ENCODE assay signal across 32 mouse cellular contexts in the genomic region with DNA sequence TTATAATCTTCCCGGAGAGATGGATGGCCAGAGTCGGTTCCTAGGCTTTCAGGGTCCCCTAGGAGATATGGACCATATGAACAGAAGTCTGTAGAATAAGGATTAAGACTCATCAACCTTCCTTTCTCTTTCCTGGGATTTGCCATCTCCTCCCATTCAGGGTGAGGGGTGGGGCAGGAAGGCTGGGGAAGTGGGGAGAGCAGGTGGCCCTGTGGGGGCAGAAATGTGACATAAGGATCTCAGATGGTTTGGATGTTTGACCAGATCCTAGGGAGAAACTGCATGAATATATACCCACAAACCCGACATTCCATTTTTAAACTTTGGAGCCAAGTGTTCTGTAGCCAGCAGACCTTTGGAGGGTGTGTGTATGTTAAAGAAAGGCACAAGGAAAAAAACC. TPM values are rescaled to one million over a fixed set of nuclear protein-coding genes. Genes with fewer than 3 reads are reported as not detected.
A peak's percentile ranks its signal among the peaks of the same experiment; 100 is the strongest.
DNase-seq lines count a peak whose midpoint lies in the region; ATAC-seq and TF ChIP-seq lines count a peak whose summit lies in the region.
"Had no signal": no experiment of that assay in that cellular context is flagged by ENCODE, and none has a peak within 500 bp of the region (broad histone marks: within the 10 kb centered on the region; RNA-seq: fewer than 3 reads in every experiment).

No protein-coding gene starts in this region.

- H3K27ac ChIP-seq in hindbrain, embryonic 15.5 days (replicated peaks): no peak overlapping the region
- no peak overlapping the region for H3K27ac ChIP-seq in hindbrain, embryonic 11.5 days (ENCODE audit: low read depth, low read length)
- H3K27ac ChIP-seq in midbrain, embryonic 14.5 days (replicated peaks; ENCODE audit: low read depth, low read length): no peak overlapping the region
- no peak overlapping the region for H3K27ac ChIP-seq in midbrain, embryonic 11.5 days (ENCODE audit: low read depth, low read length)
- no peak overlapping the region for H3K27ac ChIP-seq in midbrain, postnatal 0 days (ENCODE audit: low read depth, low read length)
- no peak overlapping the region for H3K27ac ChIP-seq in liver, embryonic 11.5 days (ENCODE audit: low read depth, low read length)
- H3K27ac ChIP-seq: embryonic facial prominence, embryonic 13.5 days; forebrain, embryonic 10.5 days; heart, embryonic 13.5 days; kidney, postnatal 0 days; limb, embryonic 13.5 days; liver, embryonic 12.5 days; neural tube, embryonic 13.5 days had no signal

- WGBS in hindbrain, embryonic 15.5 days: 83% methylated on average over 3 of the region's 3 CpGs
- 85% methylated on average over 3 of the region's 3 CpGs for WGBS in hindbrain, embryonic 11.5 days
- WGBS in midbrain, embryonic 14.5 days: 70% methylated on average over 3 of the region's 3 CpGs
- WGBS in midbrain, embryonic 11.5 days: 90% methylated on average over 3 of the region's 3 CpGs
- 86% methylated on average over 3 of the region's 3 CpGs for WGBS in midbrain, postnatal 0 days
- WGBS in liver, embryonic 11.5 days: 71% methylated on average over 3 of the region's 3 CpGs

- TF ChIP-seq CTCF in midbrain, postnatal 0 days (IDR thresholded peaks at IDR 0.05): no peak

- H3K4me3 ChIP-seq in hindbrain, embryonic 15.5 days: no peak overlapping the region
- H3K4me3 ChIP-seq in hindbrain, embryonic 11.5 days (ENCODE audit: low read depth, low read length): no peak overlapping the region
- no peak overlapping the region for H3K4me3 ChIP-seq in midbrain, embryonic 14.5 days (replicated peaks; ENCODE audit: low read depth, low read length)
- H3K4me3 ChIP-seq in midbrain, embryonic 11.5 days (ENCODE audit: low read depth, low read length): no peak overlapping the region
- H3K4me3 ChIP-seq in midbrain, postnatal 0 days (ENCODE audit: low read depth, low read length): no peak overlapping the region
- H3K4me3 ChIP-seq in liver, embryonic 11.5 days (ENCODE audit: low read depth, low read length): no peak overlapping the region
- H3K4me3 ChIP-seq: embryonic facial prominence, embryonic 13.5 days; forebrain, embryonic 10.5 days; heart, embryonic 13.5 days; limb, embryonic 13.5 days; liver, embryonic 12.5 days had no signal

- H3K4me2 ChIP-seq in hindbrain, embryonic 15.5 days: peak overlapping the region; percentile 59
- no peak overlapping the region for H3K4me2 ChIP-seq in hindbrain, embryonic 11.5 days (replicated peaks; ENCODE audit: low read depth, low read length)
- H3K4me2 ChIP-seq in midbrain, embryonic 14.5 days (ENCODE audit: low read length): 0 out of 2 replicates have a peak overlapping the region, but pooled peaks have one; percentile 2
- no peak overlapping the region for H3K4me2 ChIP-seq in midbrain, embryonic 11.5 days
- H3K4me2 ChIP-seq in midbrain, postnatal 0 days (ENCODE audit: low read depth, low read length, poor library complexity, severe bottlenecking): peak overlapping the region; percentile 78
- H3K4me2 ChIP-seq in liver, embryonic 11.5 days: no peak overlapping the region
- H3K4me2 ChIP-seq: embryonic facial prominence, embryonic 13.5 days; heart, embryonic 13.5 days; limb, embryonic 13.5 days; liver, embryonic 12.5 days had no signal

- no peaks in the 10 kb centered on the region for H3K36me3 ChIP-seq in hindbrain, embryonic 15.5 days
- H3K36me3 ChIP-seq in hindbrain, embryonic 11.5 days (ENCODE audit: control insufficient read depth, insufficient read depth, low read length): no peaks in the 10 kb centered on the region
- no peaks in the 10 kb centered on the region for H3K36me3 ChIP-seq in midbrain, embryonic 14.5 days (ENCODE audit: control insufficient read depth, insufficient read depth, low read length)
- no peaks in the 10 kb centered on the region for H3K36me3 ChIP-seq in midbrain, embryonic 11.5 days (ENCODE audit: control insufficient read depth, insufficient read depth, low read length)
- H3K36me3 ChIP-seq in midbrain, postnatal 0 days (ENCODE audit: insufficient read depth, low read length): no peaks in the 10 kb centered on the region
- H3K36me3 ChIP-seq in liver, embryonic 11.5 days (ENCODE audit: control insufficient read depth, insufficient read depth, low read length): no peaks in the 10 kb centered on the region
- H3K36me3 ChIP-seq: embryonic facial prominence, embryonic 13.5 days; forebrain, embryonic 10.5 days; heart, embryonic 13.5 days; limb, embryonic 13.5 days; liver, embryonic 12.5 days; neural tube, embryonic 13.5 days had no signal

- no peaks in the 10 kb centered on the region for H3K9me3 ChIP-seq in hindbrain, embryonic 15.5 days
- no peaks in the 10 kb centered on the region for H3K9me3 ChIP-seq in hindbrain, embryonic 11.5 days (ENCODE audit: control insufficient read depth, low read length)
- H3K9me3 ChIP-seq in midbrain, embryonic 14.5 days (ENCODE audit: control insufficient read depth, low read length): no peaks in the 10 kb centered on the region
- H3K9me3 ChIP-seq in midbrain, embryonic 11.5 days (ENCODE audit: control insufficient read depth, low read length): no peaks in the 10 kb centered on the region
- H3K9me3 ChIP-seq in midbrain, postnatal 0 days (ENCODE audit: low read length): no peaks in the 10 kb centered on the region
- H3K9me3 ChIP-seq in liver, embryonic 11.5 days (ENCODE audit: control insufficient read depth, low read length): no peaks in the 10 kb centered on the region
- H3K9me3 ChIP-seq: embryonic facial prominence, embryonic 13.5 days; forebrain, embryonic 10.5 days; limb, embryonic 13.5 days; liver, embryonic 12.5 days; neural tube, embryonic 13.5 days had no signal

- no peak for ATAC-seq in hindbrain, embryonic 15.5 days (ENCODE audit: low FRiP score, low read depth)
- no peak for ATAC-seq in hindbrain, embryonic 11.5 days (ENCODE audit: low FRiP score)
- no peak for ATAC-seq in midbrain, embryonic 14.5 days (ENCODE audit: low FRiP score, low TSS enrichment)
- no peak for ATAC-seq in midbrain, embryonic 11.5 days (ENCODE audit: low FRiP score)
- ATAC-seq in midbrain, postnatal 0 days (ENCODE audit: low FRiP score): no peak
- no peak for ATAC-seq in liver, embryonic 11.5 days (replicated peaks; ENCODE audit: low FRiP score)
- ATAC-seq: intestine, embryonic 16.5 days; liver, embryonic 12.5 days; liver, postnatal 0 days had no signal

- H3K9ac ChIP-seq in hindbrain, embryonic 15.5 days: no peak overlapping the region
- no peak overlapping the region for H3K9ac ChIP-seq in hindbrain, embryonic 11.5 days (ENCODE audit: low read depth, low read length)
- 0 out of 2 replicates have a peak overlapping the region, but pooled peaks have one; percentile 54 for H3K9ac ChIP-seq in midbrain, embryonic 14.5 days (replicated peaks; ENCODE audit: low read length)
- H3K9ac ChIP-seq in midbrain, embryonic 11.5 days (ENCODE audit: low read length): no peak overlapping the region
- no peak overlapping the region for H3K9ac ChIP-seq in midbrain, postnatal 0 days (replicated peaks; ENCODE audit: low read length, poor library complexity, severe bottlenecking)
- H3K9ac ChIP-seq in liver, embryonic 11.5 days (ENCODE audit: low read depth, low read length): no peak overlapping the region
- H3K9ac ChIP-seq: embryonic facial prominence, embryonic 13.5 days; heart, embryonic 13.5 days; limb, embryonic 13.5 days; liver, embryonic 12.5 days; liver, postnatal 0 days had no signal

- no peaks in the 10 kb centered on the region for H3K27me3 ChIP-seq in hindbrain, embryonic 15.5 days
- peaks cover 32% of the 10 kb centered on the region for H3K27me3 ChIP-seq in hindbrain, embryonic 11.5 days (ENCODE audit: control insufficient read depth, insufficient read depth, low read length)
- peaks cover 13% of the 10 kb centered on the region for H3K27me3 ChIP-seq in midbrain, embryonic 14.5 days (ENCODE audit: control insufficient read depth, insufficient read depth, low read length)
- H3K27me3 ChIP-seq in midbrain, embryonic 11.5 days (ENCODE audit: control insufficient read depth, insufficient read depth, low read length): peaks cover 35% of the 10 kb centered on the region
- no peaks in the 10 kb centered on the region for H3K27me3 ChIP-seq in midbrain, postnatal 0 days (ENCODE audit: insufficient read depth, low read length)
- H3K27me3 ChIP-seq in liver, embryonic 11.5 days (replicated peaks; ENCODE audit: control insufficient read depth, insufficient read depth, low read length): peaks cover 74% of the 10 kb centered on the region

- DNase-seq in cerebellum, adult 18-20 months: peak; percentile 54 to 66
- no peak for DNase-seq in cerebellum, adult 11 months
- no peak for DNase-seq in hindbrain, embryonic 11.5 days (ENCODE audit: low spot score)
- DNase-seq in midbrain, embryonic 14.5 days: no peak
- no peak for DNase-seq in midbrain, embryonic 11.5 days (ENCODE audit: low spot score, missing footprints)
- DNase-seq in midbrain, postnatal 0 days (ENCODE audit: low spot score): no peak
- DNase-seq in liver, embryonic 11.5 days (ENCODE audit: low spot score): no peak
- DNase-seq: adrenal gland, adult 8-10 months; embryo, embryonic 11 days; gastrocnemius, postnatal 10 days; heart, postnatal 10 days; kidney, adult 8-10 months; liver, postnatal 0 days; lung, postnatal 36 days; retina, postnatal 1 day; thymus, postnatal 14 days had no signal

- peaks cover 33% of the 10 kb centered on the region for H3K4me1 ChIP-seq in hindbrain, embryonic 15.5 days (replicated peaks)
- H3K4me1 ChIP-seq in hindbrain, embryonic 11.5 days (replicated peaks; ENCODE audit: control insufficient read depth, insufficient read depth, low read length): peaks cover 9% of the 10 kb centered on the region
- peaks cover 31% of the 10 kb centered on the region for H3K4me1 ChIP-seq in midbrain, embryonic 14.5 days (ENCODE audit: control insufficient read depth, insufficient read depth, low read length)
- H3K4me1 ChIP-seq in midbrain, embryonic 11.5 days (ENCODE audit: control insufficient read depth, insufficient read depth, low read length): peaks cover 23% of the 10 kb centered on the region
- H3K4me1 ChIP-seq in midbrain, postnatal 0 days (ENCODE audit: insufficient read depth, low read length): peaks cover 19% of the 10 kb centered on the region; the same call in 1 of the 2 replicates
- no peaks in the 10 kb centered on the region for H3K4me1 ChIP-seq in liver, embryonic 11.5 days (replicated peaks; ENCODE audit: control insufficient read depth, insufficient read depth, low read length)

RNA-seq across cellular contexts. Expression of a gene that starts 1.1 kb away (rescaled TPM):
- polyA plus RNA-seq in hindbrain, embryonic 15.5 days (2015; fragmentation: Nextera tagmentation; extraction: Ambion mirVana): 4.1 and 4.3 TPM in 2 replicates
- polyA plus RNA-seq in hindbrain, embryonic 11.5 days (2014; fragmentation: Nextera tagmentation; extraction: Ambion mirVana): 0.17 and 0.46 TPM in 2 replicates
- polyA plus RNA-seq in midbrain, embryonic 14.5 days (2014; fragmentation: Nextera tagmentation; extraction: Ambion mirVana): 3.0 and 3.9 TPM in 2 replicates
- 0.37 and 0.43 TPM in 2 replicates for polyA plus RNA-seq in midbrain, embryonic 11.5 days (2014; fragmentation: Nextera tagmentation; extraction: Ambion mirVana)
- total RNA-seq in midbrain, postnatal 0 days (2014; rRNA removed): 13.9 and 14.1 TPM in 2 replicates
- polyA plus RNA-seq in midbrain, postnatal 0 days (2015; fragmentation: Nextera tagmentation; extraction: Ambion mirVana): 5.8 and 6.7 TPM in 2 replicates
- 0.39 and 0.51 TPM in 2 replicates for polyA plus RNA-seq in liver, embryonic 11.5 days (2014; fragmentation: Nextera tagmentation; extraction: Ambion mirVana)
- total RNA-seq: G1E; heart, adult 8-10 months; heart, postnatal 10 days; hematopoietic stem cell, adult 5-6 weeks; megakaryocyte, adult 5-6 weeks had no signal
- polyA plus RNA-seq: embryonic facial prominence, embryonic 13.5 days; G1E; heart, embryonic 13.5 days; intestine, embryonic 16.5 days; liver, embryonic 12.5 days; lung, embryonic 16.5 days; small intestine, adult 2 months; stomach, embryonic 14.5 days had no signal

RNA-seq across cellular contexts. Expression of a gene that starts 13.0 kb away (rescaled TPM):
- polyA plus RNA-seq in hindbrain, embryonic 15.5 days (2015; fragmentation: Nextera tagmentation; extraction: Ambion mirVana): 2.9 and 3.0 TPM in 2 replicates
- 0.73 TPM in 2 replicates for polyA plus RNA-seq in hindbrain, embryonic 11.5 days (2014; fragmentation: Nextera tagmentation; extraction: Ambion mirVana)
- 1.5 TPM in 2 replicates for polyA plus RNA-seq in midbrain, embryonic 14.5 days (2014; fragmentation: Nextera tagmentation; extraction: Ambion mirVana)
- 0.75 TPM in 2 replicates for polyA plus RNA-seq in midbrain, embryonic 11.5 days (2014; fragmentation: Nextera tagmentation; extraction: Ambion mirVana)
- total RNA-seq in midbrain, postnatal 0 days (2014; rRNA removed): 6.1 and 6.6 TPM in 2 replicates
- polyA plus RNA-seq in midbrain, postnatal 0 days (2015; fragmentation: Nextera tagmentation; extraction: Ambion mirVana): 3.6 and 3.9 TPM in 2 replicates
- 0.10 TPM in 1 of 2 replicates, not detected in the other for polyA plus RNA-seq in liver, embryonic 11.5 days (2014; fragmentation: Nextera tagmentation; extraction: Ambion mirVana)
- total RNA-seq: hematopoietic stem cell, adult 5-6 weeks had no signal
- polyA plus RNA-seq: G1E; heart, embryonic 13.5 days had no signal

RNA-seq across cellular contexts. Expression of a gene that starts 30.2 kb away (rescaled TPM):
- polyA plus RNA-seq in hindbrain, embryonic 15.5 days (2015; fragmentation: Nextera tagmentation; extraction: Ambion mirVana): 74.3 and 75.8 TPM in 2 replicates
- polyA plus RNA-seq in hindbrain, embryonic 11.5 days (2014; fragmentation: Nextera tagmentation; extraction: Ambion mirVana): 1.9 and 2.6 TPM in 2 replicates
- 18.2 and 19.4 TPM in 2 replicates for polyA plus RNA-seq in midbrain, embryonic 14.5 days (2014; fragmentation: Nextera tagmentation; extraction: Ambion mirVana)
- 1.4 and 1.9 TPM in 2 replicates for polyA plus RNA-seq in midbrain, embryonic 11.5 days (2014; fragmentation: Nextera tagmentation; extraction: Ambion mirVana)
- 398 and 409 TPM in 2 replicates for total RNA-seq in midbrain, postnatal 0 days (2014; rRNA removed)
- 94.4 and 100 TPM in 2 replicates for polyA plus RNA-seq in midbrain, postnatal 0 days (2015; fragmentation: Nextera tagmentation; extraction: Ambion mirVana)
- polyA plus RNA-seq in liver, embryonic 11.5 days (2014; fragmentation: Nextera tagmentation; extraction: Ambion mirVana): 0.16 and 0.22 TPM in 2 replicates
- total RNA-seq: hematopoietic stem cell, adult 5-6 weeks; megakaryocyte, adult 5-6 weeks had no signal
- polyA plus RNA-seq: G1E had no signal

RNA-seq across cellular contexts. Expression of a gene that starts 48.3 kb away (rescaled TPM):
- polyA plus RNA-seq in hindbrain, embryonic 15.5 days (2015; fragmentation: Nextera tagmentation; extraction: Ambion mirVana): 3.8 and 3.9 TPM in 2 replicates
- 11.0 and 11.8 TPM in 2 replicates for polyA plus RNA-seq in hindbrain, embryonic 11.5 days (2014; fragmentation: Nextera tagmentation; extraction: Ambion mirVana)
- 5.2 and 6.4 TPM in 2 replicates for polyA plus RNA-seq in midbrain, embryonic 14.5 days (2014; fragmentation: Nextera tagmentation; extraction: Ambion mirVana)
- polyA plus RNA-seq in midbrain, embryonic 11.5 days (2014; fragmentation: Nextera tagmentation; extraction: Ambion mirVana): 11.0 and 12.2 TPM in 2 replicates
- 11.5 and 16.4 TPM in 2 replicates for total RNA-seq in midbrain, postnatal 0 days (2014; rRNA removed)
- 2.2 and 2.6 TPM in 2 replicates for polyA plus RNA-seq in midbrain, postnatal 0 days (2015; fragmentation: Nextera tagmentation; extraction: Ambion mirVana)
- polyA plus RNA-seq in liver, embryonic 11.5 days (2014; fragmentation: Nextera tagmentation; extraction: Ambion mirVana): 7.7 and 7.8 TPM in 2 replicates

Comparison
In these comparisons a context has a peak if more than half of its experiments do, and no peak if none do; other contexts are left out.
1. DNase-seq: peak in cerebellum, adult 18-20 months (2 of 2); none in cerebellum, adult 11 months (single experiment), hindbrain, embryonic 11.5 days (single experiment), midbrain, embryonic 14.5 days (single experiment), midbrain, embryonic 11.5 days (single experiment), midbrain, postnatal 0 days (single experiment) and liver, embryonic 11.5 days (single experiment).
2. H3K4me2 ChIP-seq: peak in hindbrain, embryonic 15.5 days (single experiment), midbrain, embryonic 14.5 days (single experiment) and midbrain, postnatal 0 days (single experiment); none in hindbrain, embryonic 11.5 days (single experiment), midbrain, embryonic 11.5 days (single experiment) and liver, embryonic 11.5 days (single experiment).